Mouse (Mus musculus) adrenal gland, adult (tissue): ENCODE measurements around the gene Atp5f1.
A peak's percentile ranks its signal among the peaks of the same experiment; 100 is the strongest.
"Not testable (repeated sequence)": the region's sequence is repeated elsewhere in the genome, so short reads cannot be mapped to it uniquely, and the experiment has no call there.

ENCODE experiments used
- DNase-seq, 2 experiments: peaks; one replicate each; pipeline ENCODE4 v3.0.0; 2022 to 2023; ENCODE audit warnings: low spot score in 1 of 2; ENCODE audit not compliant: inconsistent age in 2 of 2

The Atp5f1 gene

DNA sequence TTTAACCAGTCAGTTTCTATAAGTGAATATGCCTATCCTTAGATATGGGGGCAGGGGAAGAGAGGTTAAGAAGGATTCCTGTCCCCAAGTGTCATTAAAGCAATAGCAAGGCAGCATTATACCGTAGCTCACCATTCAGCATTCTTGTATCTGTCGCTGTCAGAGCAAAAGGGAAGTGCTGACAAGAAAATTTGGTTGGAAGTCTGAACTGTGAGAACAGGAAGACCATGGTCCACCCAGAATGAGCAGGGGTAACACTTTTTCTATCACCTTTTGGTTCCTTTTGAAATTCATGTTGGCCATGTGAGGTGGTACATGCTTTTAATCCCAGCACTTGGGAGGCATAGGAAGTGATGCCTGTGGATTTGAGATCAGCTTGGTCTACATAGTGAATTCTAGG, 28.8 kb downstream of the Atp5f1 start:
- no peak for DNase-seq

DNA sequence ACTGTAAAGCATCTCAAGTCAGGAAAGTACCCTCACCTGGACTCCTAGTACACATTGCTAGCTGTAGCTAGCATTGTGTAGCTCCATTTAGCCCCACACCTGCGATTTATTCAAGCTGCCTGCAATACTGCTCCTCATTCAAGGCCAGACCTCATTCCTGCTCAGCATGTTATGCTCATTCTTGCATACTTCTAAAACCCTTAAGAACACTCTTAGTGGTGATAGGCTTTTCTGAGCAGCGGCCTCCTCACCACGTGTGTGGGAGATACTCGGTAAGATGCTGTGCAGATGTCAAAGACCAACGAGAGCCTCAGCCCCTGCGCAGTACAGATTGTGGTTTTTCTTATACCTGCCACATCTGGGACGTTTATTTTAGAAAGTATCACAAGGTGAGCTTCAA, 30.1 kb downstream of the Atp5f1 start:
- no peak for DNase-seq

DNA sequence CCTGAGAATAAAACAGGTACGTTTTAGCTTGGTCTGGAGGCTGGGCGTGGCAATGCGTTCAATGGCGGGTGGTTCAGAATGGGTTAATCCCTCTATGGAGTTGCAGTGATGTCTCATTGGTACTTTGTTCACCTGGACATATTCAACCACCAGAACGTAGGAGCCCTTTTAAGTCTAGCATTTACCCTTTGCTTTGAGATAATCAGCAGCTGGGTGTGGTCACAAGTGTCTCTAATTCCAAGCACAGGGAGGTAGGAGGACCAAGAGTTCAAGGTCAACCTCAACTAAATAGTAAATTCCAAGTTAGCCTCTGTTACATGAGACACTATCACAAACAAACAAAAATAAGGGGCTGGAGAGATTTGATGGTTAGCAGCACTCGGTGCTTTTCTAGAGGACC, 31.1 kb downstream of the Atp5f1 start:
- DNase-seq = no peak

DNA sequence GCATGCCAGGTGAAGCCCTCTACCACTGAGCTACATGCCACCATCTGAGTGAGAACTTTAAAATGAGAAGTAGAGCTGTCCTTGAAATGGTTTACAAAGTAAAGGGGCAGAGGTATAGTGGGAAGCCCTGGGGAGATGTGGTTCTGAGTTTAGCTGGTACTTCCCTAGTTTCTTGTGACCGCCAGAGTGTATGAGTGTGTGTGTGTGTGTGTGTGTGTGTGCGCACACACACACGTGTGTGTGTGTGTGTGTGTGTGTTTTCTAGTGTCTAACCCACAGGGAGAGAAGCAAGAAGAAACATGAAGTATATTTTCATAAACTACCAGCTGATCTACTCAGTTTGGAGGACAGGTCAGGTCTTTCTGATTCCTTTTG, 31.7 kb downstream of the Atp5f1 start:
- DNase-seq = no peak

DNA sequence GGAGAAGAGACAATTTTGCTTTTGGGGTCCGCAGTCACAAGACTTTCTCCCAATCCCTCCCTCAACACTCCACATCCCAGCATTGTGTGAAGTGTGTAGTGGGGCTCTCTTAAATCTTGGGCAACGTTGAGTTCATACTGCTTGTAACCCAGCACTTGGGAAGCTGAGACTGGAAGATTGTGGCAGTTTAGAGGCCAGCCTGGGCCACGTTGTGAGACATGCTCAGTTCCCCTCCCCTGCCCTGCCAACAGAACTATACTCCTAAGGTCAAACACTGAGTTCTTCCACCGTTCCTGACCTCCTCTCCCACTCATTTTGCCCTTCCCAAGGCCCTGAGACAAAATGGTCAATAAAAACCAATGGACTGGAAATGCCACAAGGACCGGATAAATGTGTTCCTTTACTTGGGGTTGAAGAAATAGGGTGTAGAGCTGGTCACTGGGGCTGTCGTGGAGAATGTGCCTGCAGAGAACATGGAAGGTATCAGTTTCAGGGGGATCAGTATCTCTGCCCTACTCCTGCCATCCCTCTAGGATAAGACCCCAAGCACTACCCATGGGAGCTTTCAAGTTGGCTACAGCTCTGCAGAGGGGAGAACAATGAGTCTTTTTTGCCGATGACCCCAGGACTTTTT, 32.2 kb downstream of the Atp5f1 start:
- no peak for DNase-seq

DNA sequence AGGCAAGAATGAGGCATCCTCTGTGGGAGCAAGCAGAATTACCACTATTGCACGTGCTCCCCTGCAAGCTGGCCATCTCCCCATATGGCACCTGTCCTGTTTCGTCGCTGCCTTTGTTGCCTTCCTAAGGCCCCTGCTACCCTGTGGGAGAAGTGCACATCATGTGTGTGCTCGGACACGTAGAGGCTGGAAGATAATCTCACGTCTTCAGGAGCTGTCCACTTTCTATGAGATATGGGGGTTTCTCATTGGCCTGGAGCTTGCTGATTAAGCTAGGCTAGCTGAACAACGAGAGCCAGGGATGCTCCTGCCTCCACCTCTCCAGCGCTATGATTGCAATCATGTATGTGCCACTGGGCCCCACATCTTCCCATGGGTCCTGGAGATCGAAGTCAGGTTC, 35.3 kb downstream of the Atp5f1 start:
- no peak for DNase-seq

DNA sequence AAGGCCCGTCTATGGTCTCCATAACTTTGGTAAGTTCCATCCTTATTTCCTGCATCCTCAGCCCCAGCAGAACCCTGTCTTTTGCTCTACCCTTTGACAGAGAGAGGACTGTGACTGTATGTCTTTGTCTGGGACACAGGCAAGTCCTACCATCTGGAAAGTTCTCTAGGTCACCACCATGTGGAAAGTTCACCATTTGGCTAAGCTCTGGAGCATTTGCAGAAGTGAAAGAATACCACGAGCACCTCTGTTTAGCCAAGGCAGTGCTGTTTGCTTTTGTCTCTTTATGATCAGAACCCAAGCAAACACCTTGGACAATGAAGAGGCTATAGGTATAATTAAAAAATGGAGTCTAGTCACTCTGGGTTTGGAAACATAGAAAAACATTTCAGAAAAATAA, 37.9 kb downstream of the Atp5f1 start:
- DNase-seq = no peak

DNA sequence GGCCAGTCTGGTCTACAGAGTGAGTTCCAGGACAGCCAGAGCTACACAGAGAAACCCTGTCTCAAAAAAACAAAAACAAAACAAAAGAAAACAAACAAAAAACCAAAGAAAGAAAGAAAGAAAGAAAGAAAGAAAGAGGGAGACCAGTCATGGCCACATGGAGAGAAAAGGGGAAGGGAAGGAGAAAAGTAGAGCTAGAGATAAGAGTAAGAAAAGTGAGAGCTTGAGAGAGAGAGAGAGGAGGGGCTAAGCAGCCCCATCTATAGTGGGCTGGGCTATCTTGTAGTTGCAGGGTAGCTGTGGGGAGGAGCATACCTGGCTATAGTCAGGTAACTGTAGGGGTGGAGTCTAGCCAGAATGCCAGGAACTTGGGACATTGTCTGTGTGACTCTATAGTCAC, 39.2 kb downstream of the Atp5f1 start:
- DNase-seq = not testable (repeated sequence)

DNA sequence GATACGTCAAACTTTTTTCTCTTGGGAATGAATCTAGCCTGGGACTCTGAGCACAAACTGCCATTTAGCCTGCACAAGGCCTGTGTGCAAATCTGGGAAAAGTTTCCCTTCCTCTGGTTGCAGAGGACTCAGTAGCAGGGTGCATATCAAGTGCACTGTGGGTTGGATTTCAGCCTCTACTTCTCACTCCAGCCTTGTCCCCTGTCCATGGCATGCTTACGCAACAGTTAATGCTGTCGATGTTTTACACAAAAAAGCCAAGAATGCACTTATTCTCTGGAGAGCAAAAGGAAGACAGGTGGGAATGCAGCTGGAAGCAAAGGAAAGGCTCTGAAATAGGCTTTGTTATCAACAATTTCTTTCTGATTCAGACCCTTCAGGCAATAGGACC, 41.5 kb downstream of the Atp5f1 start:
- DNase-seq = no peak

DNA sequence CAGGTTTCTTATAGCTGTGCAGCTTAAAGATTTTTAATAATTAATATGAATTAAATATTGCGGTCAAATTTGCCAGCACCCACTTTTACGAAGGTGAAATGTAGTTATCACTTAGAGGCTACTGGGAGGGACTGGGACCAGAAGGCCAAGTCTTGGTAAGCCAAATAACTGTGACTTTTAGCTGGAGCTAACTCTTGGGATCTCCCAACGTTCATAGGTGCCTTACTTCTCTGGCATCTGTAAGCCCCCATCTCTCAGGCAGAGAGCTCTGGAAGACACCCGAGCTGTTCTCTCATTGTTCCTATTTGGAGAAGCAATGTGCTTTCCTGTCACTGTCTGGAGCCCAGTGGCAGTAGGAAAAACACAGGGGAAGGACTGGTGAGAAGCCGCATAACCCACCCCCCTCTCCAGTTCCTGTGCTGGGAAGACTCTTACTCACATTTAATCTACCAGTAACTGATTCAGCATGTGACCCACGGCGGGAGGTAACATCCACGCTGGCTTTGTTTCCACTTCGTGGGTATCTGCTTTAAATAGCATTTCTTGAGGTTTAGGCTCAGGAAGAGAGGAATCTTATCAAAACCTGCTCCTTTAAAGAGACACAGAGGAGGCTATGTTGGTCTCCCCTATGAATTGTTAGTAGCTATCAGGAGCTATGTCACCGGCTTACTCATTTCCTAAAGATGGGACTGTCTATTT, 42.1 kb downstream of the Atp5f1 start:
- DNase-seq = no peak

DNA sequence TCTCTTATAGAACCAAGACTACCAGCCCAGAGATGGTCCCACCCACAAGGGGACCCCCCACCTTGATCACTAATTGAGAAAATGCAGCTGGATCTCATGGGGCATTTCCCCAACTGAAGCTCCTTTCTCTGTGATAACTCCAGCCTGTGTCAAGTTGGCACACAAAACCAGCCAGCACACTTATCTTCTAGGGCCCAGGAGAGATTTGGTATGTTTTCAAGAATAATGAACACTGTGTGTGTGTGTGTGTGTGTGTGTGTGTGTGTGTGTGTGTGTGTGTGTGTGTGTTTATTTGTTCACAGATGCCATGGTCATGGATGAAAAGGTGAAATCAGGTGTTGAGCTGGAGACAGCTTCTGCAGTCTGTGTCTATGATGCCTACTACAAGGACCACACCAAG, 43.4 kb downstream of the Atp5f1 start:
- DNase-seq = not testable (repeated sequence)

DNA sequence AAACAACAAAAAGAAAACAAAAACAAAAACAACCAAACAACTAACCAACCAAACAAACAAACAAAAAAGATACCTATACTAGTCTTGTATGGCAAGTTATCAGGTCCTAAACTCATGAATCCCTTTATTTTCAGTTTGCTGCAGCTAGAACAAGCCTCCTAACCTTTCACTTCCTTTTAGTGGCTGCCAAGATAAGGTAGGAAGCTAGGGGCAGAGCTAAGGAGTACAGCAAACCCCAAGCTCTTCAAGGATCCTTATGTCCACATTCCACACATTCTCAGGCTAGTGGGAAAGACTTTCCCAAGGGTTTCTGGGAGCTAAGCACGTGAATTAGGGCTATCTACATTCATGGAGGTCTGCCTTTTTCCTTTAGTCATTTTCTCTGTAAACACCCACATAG, 44.6 kb downstream of the Atp5f1 start:
- no peak for DNase-seq

DNA sequence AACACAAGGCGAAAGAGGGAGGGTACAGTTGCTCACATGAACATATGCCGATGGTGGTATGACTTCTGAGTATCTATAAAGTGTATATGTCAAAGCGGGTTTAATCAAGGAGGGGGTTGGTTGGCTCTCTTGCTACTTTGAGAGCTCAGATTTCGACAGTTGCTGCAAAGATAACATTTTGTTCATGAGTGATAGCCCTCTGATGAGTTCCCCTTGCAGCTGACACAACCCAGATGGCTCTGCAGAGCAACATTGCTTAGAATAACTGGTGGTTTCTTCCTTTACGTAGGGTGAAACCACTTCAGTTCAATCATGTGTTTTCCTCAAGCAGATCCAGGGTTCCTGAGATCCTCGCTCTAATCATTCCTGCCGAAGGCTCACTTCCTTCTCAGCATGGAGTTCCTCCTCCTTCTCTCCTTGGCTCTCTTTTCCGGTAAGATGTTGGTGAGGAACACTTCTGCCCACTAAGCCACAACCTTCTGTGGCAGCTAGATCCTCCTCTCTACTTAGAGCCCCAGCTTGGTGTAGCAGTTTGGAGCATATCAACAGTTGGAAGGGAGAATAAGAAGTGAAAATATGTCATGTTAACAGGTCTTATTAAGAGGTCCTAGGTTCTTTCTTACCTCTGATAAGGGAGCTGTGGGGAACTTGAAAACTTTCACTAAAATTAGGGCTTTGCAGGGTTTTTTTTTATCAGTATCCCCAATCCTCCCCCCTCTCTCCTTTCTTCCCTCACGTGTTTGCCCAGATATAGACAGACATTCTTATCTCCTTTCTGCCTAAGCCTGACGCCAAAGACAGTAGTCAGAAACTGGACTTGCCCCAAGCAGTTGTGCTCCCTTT, 45.8 kb downstream of the Atp5f1 start:
- no peak for DNase-seq

DNA sequence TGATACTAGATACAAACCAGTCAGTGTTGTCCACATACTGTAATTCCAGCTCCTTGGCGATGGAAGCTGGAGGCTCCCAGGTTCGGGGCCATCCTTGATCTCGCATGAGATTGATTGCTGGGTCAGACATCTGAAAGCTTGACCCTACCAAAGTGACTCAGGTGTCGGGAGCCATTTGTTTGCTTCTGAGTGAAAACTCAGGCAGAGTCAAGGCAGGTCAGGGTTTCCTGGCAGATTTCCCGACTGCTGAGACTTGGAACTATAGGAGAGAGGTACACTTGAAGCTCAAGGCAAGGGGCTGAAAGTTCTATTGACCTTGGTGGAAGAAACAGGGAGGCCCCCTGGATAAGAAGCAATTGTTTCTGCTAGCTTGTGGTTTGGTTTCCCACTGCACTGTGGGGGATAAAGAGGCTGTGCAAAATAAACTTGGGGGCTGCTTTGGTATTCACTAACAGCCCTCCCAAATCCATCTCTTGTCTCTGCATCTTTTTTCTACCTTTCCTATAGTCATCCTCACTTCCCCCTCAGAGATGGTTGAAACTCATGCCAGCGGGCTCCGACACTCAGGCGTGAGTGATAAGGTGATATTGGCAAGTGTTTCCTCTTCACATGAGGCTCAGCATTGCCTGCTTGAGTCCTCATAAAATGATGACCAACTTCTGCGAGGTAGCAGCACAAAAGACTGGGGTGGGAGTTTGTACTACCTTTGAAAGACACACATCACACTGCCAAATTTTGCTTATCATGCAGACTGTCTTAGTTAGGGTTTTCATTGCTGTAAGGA, 47.6 kb downstream of the Atp5f1 start:
- DNase-seq = peak in 1 of 2 experiments; percentile 53

DNA sequence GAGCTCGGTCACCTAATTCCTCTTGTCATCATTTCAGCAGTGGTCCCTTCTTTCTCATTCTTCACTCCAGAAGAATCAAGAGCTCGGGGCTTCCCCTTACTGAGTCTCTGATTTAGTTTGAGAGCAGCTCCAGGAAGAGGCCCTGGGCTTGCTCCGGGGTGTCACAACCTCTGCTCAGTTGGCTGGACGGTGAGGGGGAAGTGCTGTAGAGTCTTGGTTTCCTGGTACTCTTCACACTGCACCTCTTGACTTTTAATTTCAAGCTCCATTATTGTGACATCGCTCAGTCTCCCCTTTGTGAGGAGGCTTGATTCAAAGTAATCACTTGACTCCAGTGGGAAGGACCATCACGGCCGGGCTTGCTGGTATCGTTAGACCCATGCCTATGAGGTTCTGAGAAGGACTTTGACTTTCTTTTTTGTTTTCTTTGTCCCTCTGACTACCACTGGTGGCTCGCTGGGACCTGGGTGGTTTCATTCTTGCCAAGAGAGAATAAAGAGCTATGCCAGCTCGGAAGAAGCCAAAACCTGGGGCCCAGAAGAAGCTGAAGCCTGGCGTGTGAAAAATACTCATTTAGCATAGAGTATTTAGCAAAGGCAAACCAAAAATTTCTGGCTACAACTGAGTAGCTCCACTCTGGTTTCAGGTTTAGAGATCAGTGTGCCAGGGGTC, 49.2 kb downstream of the Atp5f1 start:
- no peak for DNase-seq

DNA sequence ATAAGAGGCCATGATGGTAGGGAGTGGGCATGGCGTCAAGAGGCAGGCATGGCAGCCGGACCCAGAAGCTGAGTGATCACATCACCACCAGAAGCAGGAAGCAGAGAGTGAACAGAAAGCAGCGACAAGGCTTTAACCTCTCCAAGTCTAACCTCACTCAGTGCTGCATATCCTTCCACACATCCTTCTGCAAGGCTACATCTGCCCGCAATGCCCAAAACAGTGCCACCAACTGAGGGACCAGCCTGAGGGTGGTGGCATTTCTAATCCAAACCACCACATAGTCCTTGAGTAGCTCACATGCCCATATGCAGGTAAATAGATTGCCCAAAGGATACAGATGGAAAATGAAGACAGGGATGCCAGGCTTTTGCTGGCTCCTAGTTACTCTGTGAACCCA, 50.9 kb downstream of the Atp5f1 start:
- DNase-seq = no peak

DNA sequence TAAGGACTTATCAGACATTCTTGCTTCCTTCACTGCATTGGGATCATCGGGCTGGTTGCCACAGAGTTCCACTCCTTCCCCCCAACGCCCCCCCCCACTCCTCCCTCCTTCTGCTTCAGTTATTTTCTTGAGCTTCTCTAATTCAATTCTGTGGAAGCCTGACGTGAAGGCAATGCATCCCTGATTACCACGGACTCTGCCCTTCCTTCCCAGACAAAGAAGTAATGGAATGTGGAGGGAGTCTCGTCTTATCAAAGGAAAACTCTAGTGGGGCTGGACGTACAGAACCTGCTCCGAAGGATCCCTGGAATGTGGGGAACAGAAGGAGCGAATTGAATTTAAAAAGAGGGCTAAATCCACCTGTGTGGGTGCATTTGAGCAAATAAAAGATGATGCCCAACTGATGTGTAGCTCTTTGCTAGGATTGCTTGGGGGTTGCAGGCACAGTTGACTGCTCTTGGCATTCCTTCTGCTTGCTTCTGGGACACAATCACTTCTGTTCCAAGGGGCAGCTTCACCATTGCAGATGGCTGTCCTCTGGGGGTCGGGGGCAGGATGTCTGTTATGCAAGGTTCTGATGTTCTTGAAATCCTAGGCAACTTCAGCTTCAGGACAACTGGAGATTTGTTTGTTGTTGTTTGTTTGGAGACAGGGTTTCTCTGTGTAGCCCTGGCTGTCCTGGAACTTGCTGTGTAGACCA, 51.8 kb downstream of the Atp5f1 start:
- DNase-seq = no peak

DNA sequence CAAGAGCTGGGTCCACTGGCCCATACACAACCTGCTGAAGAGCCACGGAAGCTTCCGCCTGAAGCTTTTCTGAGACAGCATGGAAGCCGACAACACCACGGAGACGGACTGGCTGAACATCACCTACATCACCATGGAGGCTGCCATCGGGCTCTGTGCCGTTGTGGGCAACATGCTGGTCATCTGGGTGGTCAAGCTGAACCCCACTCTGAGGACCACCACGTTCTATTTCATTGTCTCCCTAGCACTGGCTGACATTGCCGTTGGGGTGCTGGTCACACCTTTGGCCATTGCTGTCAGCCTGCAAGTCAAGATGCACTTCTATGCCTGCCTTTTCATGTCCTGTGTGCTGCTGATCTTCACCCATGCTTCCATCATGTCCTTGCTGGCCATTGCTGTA, 55.2 kb downstream of the Atp5f1 start:
- DNase-seq = no peak

DNA sequence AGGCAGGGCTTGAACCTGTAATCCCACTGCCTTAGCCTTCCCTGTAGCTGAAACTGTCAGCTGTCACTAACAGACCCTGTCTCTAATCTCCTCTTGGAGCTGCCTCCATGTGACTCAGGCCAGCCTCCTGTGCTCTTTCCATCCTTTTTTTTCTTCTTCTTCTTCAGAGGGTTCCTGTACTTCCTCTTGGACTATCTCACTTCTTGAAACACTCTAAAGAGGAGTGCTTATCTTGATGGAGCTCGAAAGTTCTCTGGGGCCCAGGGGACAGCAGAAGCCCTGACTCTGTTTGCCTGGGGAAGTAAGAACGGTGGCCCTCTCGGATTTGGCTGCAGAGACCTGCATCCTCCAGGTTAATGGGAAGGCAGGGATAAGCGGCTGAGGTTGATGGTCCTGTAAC, 55.7 kb downstream of the Atp5f1 start:
- DNase-seq = no peak

DNA sequence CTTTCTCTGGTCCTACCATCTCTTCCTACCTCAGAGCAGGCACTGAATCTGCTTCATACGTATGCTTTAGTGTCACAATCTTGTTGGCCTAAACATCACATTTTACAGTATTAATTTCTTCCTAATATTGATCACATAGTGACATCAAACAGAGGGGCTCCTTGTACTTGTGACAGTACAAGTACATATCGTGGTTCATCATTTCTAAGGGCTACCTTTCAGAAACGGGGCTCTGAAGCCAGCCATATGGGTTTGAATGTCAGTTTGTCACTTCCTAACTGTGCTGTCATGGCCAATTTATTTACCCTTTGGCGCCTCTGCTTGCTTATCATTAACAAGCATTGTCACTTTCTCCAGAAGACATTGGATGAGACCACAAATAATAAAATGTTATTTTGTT, 58.4 kb downstream of the Atp5f1 start:
- DNase-seq = no peak
